Mouse (Mus musculus) gastrocnemius, adult 2 months (tissue): ENCODE data around the gene Zbtb17. TPM values are rescaled to one million over a fixed set of nuclear protein-coding genes. Genes with fewer than 3 reads are reported as not detected.

Experiments used
- DNase-seq: peaks from one replicate; pipeline ENCODE4 v3.0.0; 2022
- H3K27ac ChIP-seq: fragments of 200-600 bp; 2 replicates; pipeline ENCODE4 v1.8.1; 2022; ENCODE audit warnings: mild to moderate bottlenecking
- H3K4me3 ChIP-seq: fragments of 200-600 bp; 2 replicates; pipeline ENCODE4 v1.8.1; 2022; ENCODE audit warnings: mild to moderate bottlenecking, moderate library complexity
- CTCF ChIP-seq: fragments of 200-600 bp; IDR thresholded peaks from 2 replicates; pipeline ENCODE4 v1.8.1; 2022; ENCODE audit warnings: antibody characterized with exemption, mild to moderate bottlenecking, moderate library complexity
- intact Hi-C: fragments of 180-260 bp; cut with DNase I; formaldehyde crosslinking; loops from one replicate; pipeline ENCODE4 v1.15.1; 2025
- total RNA-seq, 2 experiments: library from RNA; stranded (reverse); gene quantifications; 2 replicates each; pipeline ENCODE4 v1.2.3; 2021

The Zbtb17 gene
- total RNA-seq, 2 experiments from 2014 or later, result 30.2 to 30.6 TPM

- intact Hi-C loops, result no loop called here
- DNase-seq, result no peak
- TF ChIP-seq CTCF, result no peak
- Histone ChIP-seq H3K4me3 (no peak overlapping the region), H3K27ac (no peak overlapping the region)
These were observed 21.9 kb downstream of the Zbtb17 start for GRCm38 (mm10) chr4:141466289-141466795.

- peak; percentile 30 for DNase-seq
- no peak overlapping the region for H3K4me3 ChIP-seq
- intact Hi-C loops, result no loop called here
- TF ChIP-seq CTCF, result peak; percentile 19; the same call in 1 of the 2 replicates
- no peak overlapping the region for H3K27ac ChIP-seq
These were observed 22.6 kb downstream of the Zbtb17 start for GRCm38 (mm10) chr4:141466844-141467580.

GRCm38 (mm10) chr4:141467581-141467927 is 23.1 kb downstream of the Zbtb17 start:
- Histone ChIP-seq H3K4me3 (no peak overlapping the region), H3K27ac (no peak overlapping the region)
- DNase-seq, result no peak
- TF ChIP-seq CTCF, result no peak
- intact Hi-C loops, result no loop called here

GRCm38 (mm10) chr4:141468576-141468975 is 24.1 kb downstream of the Zbtb17 start:
- no peak for TF ChIP-seq CTCF
- peak; percentile 59 for DNase-seq
- intact Hi-C loops, result no loop called here
- H3K27ac ChIP-seq, result no peak overlapping the region
- H3K4me3 ChIP-seq, result no peak overlapping the region

- intact Hi-C loops, result no loop called here
- no peak overlapping the region for H3K4me3 ChIP-seq
- TF ChIP-seq CTCF, result no peak
- H3K27ac ChIP-seq, result no peak overlapping the region
- peak; percentile 14 for DNase-seq
These were observed 24.9 kb downstream of the Zbtb17 start for GRCm38 (mm10) chr4:141469343-141469742.

GRCm38 (mm10) chr4:141471491-141471890 is 27.0 kb downstream of the Zbtb17 start:
- H3K4me3 ChIP-seq, result no peak overlapping the region
- intact Hi-C loops, result no loop called here
- peak; percentile 19 for DNase-seq
- no peak overlapping the region for H3K27ac ChIP-seq
- no peak for TF ChIP-seq CTCF

GRCm38 (mm10) chr4:141472641-141473321 is 28.3 kb downstream of the Zbtb17 start:
- no peak for TF ChIP-seq CTCF
- Histone ChIP-seq H3K4me3 (no peak overlapping the region), H3K27ac (no peak overlapping the region)
- peak; percentile 27 for DNase-seq
- intact Hi-C loops, result no loop called here

GRCm38 (mm10) chr4:141474431-141474830 is 30.0 kb downstream of the Zbtb17 start:
- peak; percentile 34 for DNase-seq
- intact Hi-C loops, result no loop called here
- no peak for TF ChIP-seq CTCF
- H3K4me3 ChIP-seq, result no peak overlapping the region
- no peak overlapping the region for H3K27ac ChIP-seq

GRCm38 (mm10) chr4:141477681-141478102 is 33.2 kb downstream of the Zbtb17 start:
- no peak for TF ChIP-seq CTCF
- Histone ChIP-seq H3K4me3 (peak overlapping the region; percentile 36), H3K27ac (peak overlapping the region; percentile 80)
- DNase-seq, result peak; percentile 70
- intact Hi-C loops, result no loop called here

- TF ChIP-seq CTCF, result no peak
- no peak for DNase-seq
- peak overlapping the region; percentile 80 for H3K27ac ChIP-seq
- intact Hi-C loops, result no loop called here
- H3K4me3 ChIP-seq, result peak overlapping the region; percentile 36
These were observed 33.8 kb downstream of the Zbtb17 start for GRCm38 (mm10) chr4:141478225-141478624.

GRCm38 (mm10) chr4:141478794-141479193 is 34.3 kb downstream of the Zbtb17 start:
- Histone ChIP-seq H3K4me3 (no peak overlapping the region), H3K27ac (peak overlapping the region; percentile 80)
- DNase-seq, result no peak
- TF ChIP-seq CTCF, result no peak
- intact Hi-C loops, result no loop called here

GRCm38 (mm10) chr4:141479411-141479810 is 35.0 kb downstream of the Zbtb17 start:
- no peak; the same call in 1 of the 2 replicates for TF ChIP-seq CTCF
- intact Hi-C loops, result no loop called here
- no peak for DNase-seq
- no peak overlapping the region for H3K27ac ChIP-seq
- no peak overlapping the region for H3K4me3 ChIP-seq

- intact Hi-C loops, result no loop called here
- Histone ChIP-seq H3K27ac (no peak overlapping the region), H3K4me3 (no peak overlapping the region)
- no peak for TF ChIP-seq CTCF
- DNase-seq, result no peak
These were observed 39.6 kb downstream of the Zbtb17 start for GRCm38 (mm10) chr4:141484071-141484470.
